Mouse (Mus musculus) c-Kit-positive CD71-negative TER-119-negative erythroid progenitor cells, embryonic 14.5 days (primary cell): Measurements from ENCODE around the gene Oprm1.

Experiments used
- DNase-seq: peaks from one replicate; pipeline ENCODE4 v3.0.0-alpha.2; 2013; ENCODE audit warnings: low read depth

Oprm1 gene

GRCm38 (mm10) chr10:6895796-6896195 is 137.5 kb downstream of the Oprm1 start:
- no peak for DNase-seq

- no peak for DNase-seq
Observed at GRCm38 (mm10) chr10:6896659-6897303, 138.5 kb downstream of the Oprm1 start.

- DNase-seq = no peak
Observed at GRCm38 (mm10) chr10:6900126-6900525, 141.8 kb downstream of the Oprm1 start.

GRCm38 (mm10) chr10:6901819-6902393 is 143.6 kb downstream of the Oprm1 start:
- no peak for DNase-seq

GRCm38 (mm10) chr10:6909763-6910162 is 151.5 kb downstream of the Oprm1 start:
- no peak for DNase-seq

- DNase-seq = no peak
Observed at GRCm38 (mm10) chr10:6915991-6916390, 157.7 kb downstream of the Oprm1 start.

GRCm38 (mm10) chr10:6916545-6917257 is 158.4 kb downstream of the Oprm1 start:
- DNase-seq = no peak

GRCm38 (mm10) chr10:6926724-6927123 is 168.4 kb downstream of the Oprm1 start:
- DNase-seq = no peak

GRCm38 (mm10) chr10:6927600-6928223 is 169.4 kb downstream of the Oprm1 start:
- DNase-seq = no peak

- no peak for DNase-seq
Observed at GRCm38 (mm10) chr10:6928905-6929304, 170.6 kb downstream of the Oprm1 start.

- no peak for DNase-seq
Observed at GRCm38 (mm10) chr10:6930398-6930797, 172.1 kb downstream of the Oprm1 start.

- no peak for DNase-seq
Observed at GRCm38 (mm10) chr10:6930889-6931288, 172.6 kb downstream of the Oprm1 start.

- DNase-seq = no peak
Observed at GRCm38 (mm10) chr10:6934776-6935175, 176.5 kb downstream of the Oprm1 start.

GRCm38 (mm10) chr10:6936671-6937425 is 178.5 kb downstream of the Oprm1 start:
- DNase-seq = no peak

- no peak for DNase-seq
Observed at GRCm38 (mm10) chr10:6953115-6953514, 194.8 kb downstream of the Oprm1 start.

- no peak for DNase-seq
Observed at GRCm38 (mm10) chr10:6954533-6954932, 196.2 kb downstream of the Oprm1 start.

- DNase-seq = no peak
Observed at GRCm38 (mm10) chr10:6956357-6956756, 198.1 kb downstream of the Oprm1 start.

GRCm38 (mm10) chr10:6958791-6959190 is 200.5 kb downstream of the Oprm1 start:
- no peak for DNase-seq

GRCm38 (mm10) chr10:6967588-6968242 is 209.4 kb downstream of the Oprm1 start:
- no peak for DNase-seq

- DNase-seq = no peak
Observed at GRCm38 (mm10) chr10:6968334-6968733, 210.0 kb downstream of the Oprm1 start.

- DNase-seq = no peak
Observed at GRCm38 (mm10) chr10:6977843-6978242, 219.5 kb downstream of the Oprm1 start.

GRCm38 (mm10) chr10:6978733-6979132 is 220.4 kb downstream of the Oprm1 start:
- no peak for DNase-seq
